Mouse (Mus musculus): ENCODE results near the gene Gata3. TPM values are rescaled to one million over a fixed set of nuclear protein-coding genes. Genes with fewer than 3 reads are reported as not detected.

Gata3 gene
- polyA plus RNA-seq, 1 experiment from 2014 or later = 0.83 TPM

GRCm38 (mm10) chr2:9820611-9821010 is 69.2 kb downstream of the Gata3 start:
- no peak for TF ChIP-seq CTCF (IDR thresholded peaks at IDR 0.05)
- DNase-seq (ENCODE audit: low read depth, low spot score) (no peak), ATAC-seq (no peak)
- in situ Hi-C loops (cut with MboI; ENCODE audit: low pct_unique_long_range_greater_than_20kb) = no loop called here
- H3K27me3 ChIP-seq = no peaks in the 10 kb centered on the region
- CTCF ChIA-PET = no interaction called here
- POLR2A ChIA-PET = no interaction called here

- no peak for TF ChIP-seq CTCF (IDR thresholded peaks at IDR 0.05)
- CTCF ChIA-PET = interaction anchor here (0.6 to 1.2 kb wide), 2 partner anchors 8 to 13 kb away, joined by 3 read pairs; no protein-coding TSS in a partner anchor
- H3K27me3 ChIP-seq = no peaks in the 10 kb centered on the region
- DNase-seq (ENCODE audit: low read depth, low spot score) (no peak), ATAC-seq (no peak)
- POLR2A ChIA-PET = no interaction called here
- in situ Hi-C loops (cut with MboI; ENCODE audit: low pct_unique_long_range_greater_than_20kb) = no loop called here
These were observed 71.6 kb downstream of the Gata3 start for GRCm38 (mm10) chr2:9818177-9818785.

Other genes with a start within 250 kb of the Gata3 start
- gene 4930412O13Rik, start 8.8 kb downstream of the Gata3 start, polyA plus RNA-seq (2021) = not detected
- not detected for gene 9230102O04Rik, start 494 bp downstream of the Gata3 start, polyA plus RNA-seq (2021)
- gene Taf3, start 158.6 kb upstream of the Gata3 start, polyA plus RNA-seq (2021) = 8.1 TPM
- 617 TPM for gene Atp5c1, start 190.5 kb upstream of the Gata3 start, polyA plus RNA-seq (2021)
- 24.1 TPM for gene Kin, start 190.6 kb upstream of the Gata3 start, polyA plus RNA-seq (2021)
- 0.01 TPM for gene Itih2, start 241.4 kb upstream of the Gata3 start, polyA plus RNA-seq (2021)

Data from Patski (cell line).